9 mouse cellular contexts compared by ENCODE assay signal in the genomic region with DNA sequence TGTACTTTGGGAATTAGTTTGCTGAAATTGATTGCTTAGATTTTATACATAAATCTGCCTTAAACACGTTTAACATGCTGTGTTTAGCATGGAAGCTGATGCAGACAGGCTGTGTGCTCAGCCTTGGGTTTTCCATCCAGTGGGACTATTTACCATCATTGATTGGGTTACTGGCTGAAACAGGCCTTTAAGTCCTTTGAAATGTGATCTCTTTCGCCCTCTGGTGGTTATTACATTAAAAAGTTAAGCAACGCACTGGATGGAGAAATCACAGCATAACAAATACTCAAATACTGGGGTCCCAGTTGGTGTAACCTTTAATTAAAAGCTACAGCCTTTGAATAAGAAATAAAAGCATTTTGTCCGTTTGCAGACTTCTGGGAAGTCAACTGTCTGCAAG.
DNase-seq lines count a peak whose midpoint lies in the region; ATAC-seq and TF ChIP-seq lines count a peak whose summit lies in the region.
"Had no signal": no experiment of that assay in that cellular context is flagged by ENCODE, and none has a peak within 500 bp of the region (broad histone marks: within the 10 kb centered on the region; RNA-seq: fewer than 3 reads in every experiment).

No protein-coding gene starts in this region.

- WGBS in heart, adult 2 months = 14% methylated on average over 4 of the region's 4 CpGs
- 17% methylated on average over 4 of the region's 4 CpGs for WGBS in midbrain, postnatal 0 days
- 8% methylated on average over 4 of the region's 4 CpGs for WGBS in midbrain, embryonic 15.5 days
- whole genome bisulfite sequencing in embryonic facial prominence, embryonic 14.5 days = 6% methylated on average over 4 of the region's 4 CpGs

- no peak for DNase-seq in heart, adult 2 months
- DNase-seq in heart, postnatal 4 days = no peak
- DNase-seq in midbrain, postnatal 0 days (ENCODE audit: low spot score) = peak; percentile 88
- DNase-seq in embryonic facial prominence, embryonic 14.5 days (ENCODE audit: low spot score) = peak; percentile 82
- peak; percentile 75 for DNase-seq in retina, postnatal 1 day
- no peak for DNase-seq in thymus, postnatal 36 days
- no peak for DNase-seq in layer of hippocampus, postnatal 25 days (ENCODE audit: extremely low spot score in 1 of 2, low spot score in 1 of 2)

- H3K36me3 ChIP-seq in heart, adult 2 months (ENCODE audit: control insufficient read depth, insufficient read depth, low read length) = no peaks in the 10 kb centered on the region
- H3K36me3 ChIP-seq in midbrain, postnatal 0 days (ENCODE audit: insufficient read depth, low read length) = no peaks in the 10 kb centered on the region
- H3K36me3 ChIP-seq in midbrain, embryonic 15.5 days (replicated peaks) = no peaks in the 10 kb centered on the region
- H3K36me3 ChIP-seq in embryonic facial prominence, embryonic 14.5 days (ENCODE audit: control insufficient read depth, insufficient read depth, low read length) = no peaks in the 10 kb centered on the region
- H3K36me3 ChIP-seq: limb, embryonic 15.5 days had no signal

- ATAC-seq in midbrain, postnatal 0 days (ENCODE audit: low FRiP score) = no peak
- no peak for ATAC-seq in midbrain, embryonic 15.5 days (replicated peaks)
- ATAC-seq in embryonic facial prominence, embryonic 14.5 days (ENCODE audit: low read depth) = no peak

- no peak for TF ChIP-seq POLR2A in heart, adult 2 months (IDR thresholded peaks at IDR 0.05; ENCODE audit: insufficient read depth, low read depth, low read length)

- H3K27me3 ChIP-seq in heart, adult 2 months (ENCODE audit: control insufficient read depth, insufficient read depth, low read length) = no peaks in the 10 kb centered on the region
- H3K27me3 ChIP-seq in midbrain, postnatal 0 days (ENCODE audit: insufficient read depth, low read length) = no peaks in the 10 kb centered on the region
- H3K27me3 ChIP-seq in midbrain, embryonic 15.5 days (replicated peaks) = no peaks in the 10 kb centered on the region
- no peaks in the 10 kb centered on the region for H3K27me3 ChIP-seq in embryonic facial prominence, embryonic 14.5 days (replicated peaks; ENCODE audit: control insufficient read depth, insufficient read depth, low read length)
- H3K27me3 ChIP-seq: limb, embryonic 15.5 days had no signal

- no peak overlapping the region for H3K27ac ChIP-seq in heart, adult 2 months
- no peak overlapping the region for H3K27ac ChIP-seq in midbrain, postnatal 0 days (ENCODE audit: low read depth, low read length)
- H3K27ac ChIP-seq in midbrain, embryonic 15.5 days = no peak overlapping the region
- no peak overlapping the region for H3K27ac ChIP-seq in embryonic facial prominence, embryonic 14.5 days (replicated peaks; ENCODE audit: low read depth, low read length)
- H3K27ac ChIP-seq: limb, embryonic 15.5 days had no signal

- no peak overlapping the region for H3K4me3 ChIP-seq in heart, adult 2 months
- no peak overlapping the region for H3K4me3 ChIP-seq in midbrain, postnatal 0 days (ENCODE audit: low read depth, low read length)
- H3K4me3 ChIP-seq in midbrain, embryonic 15.5 days = no peak overlapping the region
- no peak overlapping the region for H3K4me3 ChIP-seq in embryonic facial prominence, embryonic 14.5 days (ENCODE audit: low read depth, low read length)
- H3K4me3 ChIP-seq: limb, embryonic 15.5 days had no signal

- H3K4me1 ChIP-seq in heart, adult 2 months (ENCODE audit: control insufficient read depth, insufficient read depth, low read length) = peaks cover under 1% of the 10 kb centered on the region; the same call in 1 of the 2 replicates
- H3K4me1 ChIP-seq in midbrain, postnatal 0 days (ENCODE audit: insufficient read depth, low read length) = no peaks in the 10 kb centered on the region
- no peaks in the 10 kb centered on the region for H3K4me1 ChIP-seq in midbrain, embryonic 15.5 days
- H3K4me1 ChIP-seq in embryonic facial prominence, embryonic 14.5 days (ENCODE audit: control insufficient read depth, insufficient read depth, low read length) = 0 out of 2 replicates have a peak, but pooled peaks cover 1% of the 10 kb centered on the region
- H3K4me1 ChIP-seq: limb, embryonic 15.5 days had no signal

- peak; percentile 75 for TF ChIP-seq CTCF in heart, adult 2 months (IDR thresholded peaks at IDR 0.05)
- peak; percentile 81 for TF ChIP-seq CTCF in midbrain, postnatal 0 days (IDR thresholded peaks at IDR 0.05)

- H3K4me2 ChIP-seq in midbrain, postnatal 0 days (ENCODE audit: low read depth, low read length, poor library complexity, severe bottlenecking) = no peak overlapping the region
- no peak overlapping the region for H3K4me2 ChIP-seq in midbrain, embryonic 15.5 days
- no peak overlapping the region for H3K4me2 ChIP-seq in embryonic facial prominence, embryonic 14.5 days (ENCODE audit: low read depth, low read length)
- H3K4me2 ChIP-seq: limb, embryonic 15.5 days had no signal

- intact Hi-C loops in heart, adult 2 months (cut with DNase I) = loop anchor here (1.0 to 5.0 kb wide), 4 partner anchors 379 to 947 kb away; a partner anchor contains a TSS

- H3K9ac ChIP-seq in heart, adult 2 months (ENCODE audit: low read depth, low read length) = no peak overlapping the region
- H3K9ac ChIP-seq in midbrain, postnatal 0 days (replicated peaks; ENCODE audit: low read length, poor library complexity, severe bottlenecking) = no peak overlapping the region
- H3K9ac ChIP-seq in midbrain, embryonic 15.5 days = no peak overlapping the region
- H3K9ac ChIP-seq in embryonic facial prominence, embryonic 14.5 days (ENCODE audit: low read depth, low read length) = no peak overlapping the region
- H3K9ac ChIP-seq: limb, embryonic 15.5 days had no signal

- no peaks in the 10 kb centered on the region for H3K79me2 ChIP-seq in heart, adult 2 months (replicated peaks; ENCODE audit: control insufficient read depth, insufficient read depth, low read length)

- TF ChIP-seq EP300 in heart, adult 2 months (IDR thresholded peaks at IDR 0.05; ENCODE audit: insufficient read depth, low read depth, low read length) = no peak

- H3K9me3 ChIP-seq in midbrain, postnatal 0 days (ENCODE audit: low read length) = no peaks in the 10 kb centered on the region
- no peaks in the 10 kb centered on the region for H3K9me3 ChIP-seq in midbrain, embryonic 15.5 days
- no peaks in the 10 kb centered on the region for H3K9me3 ChIP-seq in embryonic facial prominence, embryonic 14.5 days (ENCODE audit: control insufficient read depth, low read length)
- H3K9me3 ChIP-seq: limb, embryonic 15.5 days had no signal

Comparison
In these comparisons a context has a peak if more than half of its experiments do, and no peak if none do; other contexts are left out.
1. DNase-seq: peak in midbrain, postnatal 0 days (single experiment), embryonic facial prominence, embryonic 14.5 days (single experiment) and retina, postnatal 1 day (single experiment); none in heart, adult 2 months (0 of 2), heart, postnatal 4 days (single experiment), thymus, postnatal 36 days (0 of 2) and layer of hippocampus, postnatal 25 days (0 of 2).